Mouse (Mus musculus): ENCODE data around the gene Fmo2.

Fmo2 gene

DNA sequence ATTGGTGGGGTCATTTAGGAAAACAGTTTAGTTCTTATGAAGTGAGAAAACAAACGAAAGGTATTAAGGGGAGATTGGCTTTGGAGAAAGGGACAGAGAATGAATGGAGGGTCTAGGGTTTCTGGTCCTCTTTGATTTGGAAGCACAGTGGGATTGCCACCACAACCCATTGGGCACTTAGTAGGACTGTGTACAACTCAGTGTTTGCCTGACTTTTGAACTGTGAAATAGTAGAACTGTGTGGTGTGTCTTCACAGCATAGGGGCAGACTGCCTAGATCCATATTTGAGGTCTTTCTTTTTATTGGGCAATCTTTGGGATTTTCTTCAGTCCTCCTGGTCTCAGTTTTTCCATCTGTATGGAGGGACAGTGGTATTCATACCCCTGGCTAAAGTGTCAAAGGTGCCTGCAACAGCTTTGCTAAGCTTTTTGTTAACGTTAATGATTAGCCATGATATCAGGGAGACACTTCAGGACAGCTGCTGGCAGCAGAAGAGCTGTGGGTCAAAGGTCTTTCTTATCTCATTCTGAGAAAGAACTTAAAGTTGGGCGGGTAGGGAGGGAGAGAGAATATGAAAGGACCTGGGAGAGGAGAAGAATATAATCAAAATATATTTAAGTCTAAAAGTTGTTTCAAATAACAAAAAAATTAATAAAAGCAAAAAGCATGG is 44.6 kb downstream of the Fmo2 start:
- DNase-seq (ENCODE audit: low spot score in 2 of 2), result no peak

DNA sequence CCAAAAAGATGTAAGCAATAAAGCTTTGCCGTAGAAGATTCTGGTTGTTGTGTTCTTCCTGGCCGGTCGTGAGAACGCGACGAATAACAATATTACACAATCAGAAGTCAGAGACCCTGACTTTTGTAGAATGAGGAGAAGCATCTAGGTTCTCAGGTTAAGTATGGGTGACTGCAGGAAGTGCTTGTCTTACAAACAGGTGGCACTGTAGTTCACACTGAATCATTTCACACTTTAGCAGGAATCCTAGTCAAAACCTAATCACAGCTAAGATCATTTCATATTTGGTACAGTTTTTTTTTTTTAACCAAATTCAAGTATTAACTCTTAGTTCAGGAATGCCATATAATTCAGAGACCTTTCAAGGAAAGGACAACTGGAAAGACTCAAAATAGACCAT is 51.0 kb downstream of the Fmo2 start:
- no peak for DNase-seq (ENCODE audit: low spot score in 2 of 2)

DNA sequence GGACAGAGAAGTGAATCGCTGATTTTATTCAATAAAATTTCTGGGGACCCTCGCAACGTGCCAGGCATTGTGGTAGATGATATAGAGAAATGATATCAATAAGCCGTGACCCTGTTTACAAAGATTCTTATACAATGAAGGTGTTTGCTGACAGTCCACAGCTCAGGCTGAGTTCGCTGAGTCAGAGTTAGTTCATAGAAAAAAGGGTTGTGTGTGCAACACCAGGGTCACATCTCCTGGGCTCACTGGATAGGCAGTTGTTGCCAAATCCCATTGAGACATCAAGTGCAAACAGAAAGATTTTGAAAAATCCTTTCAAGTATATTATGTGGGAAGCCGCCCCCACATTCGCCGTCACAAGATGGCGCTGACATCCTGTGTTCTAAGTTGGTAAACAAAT is 58.3 kb downstream of the Fmo2 start:
- no peak for DNase-seq (ENCODE audit: low spot score in 2 of 2)

DNA sequence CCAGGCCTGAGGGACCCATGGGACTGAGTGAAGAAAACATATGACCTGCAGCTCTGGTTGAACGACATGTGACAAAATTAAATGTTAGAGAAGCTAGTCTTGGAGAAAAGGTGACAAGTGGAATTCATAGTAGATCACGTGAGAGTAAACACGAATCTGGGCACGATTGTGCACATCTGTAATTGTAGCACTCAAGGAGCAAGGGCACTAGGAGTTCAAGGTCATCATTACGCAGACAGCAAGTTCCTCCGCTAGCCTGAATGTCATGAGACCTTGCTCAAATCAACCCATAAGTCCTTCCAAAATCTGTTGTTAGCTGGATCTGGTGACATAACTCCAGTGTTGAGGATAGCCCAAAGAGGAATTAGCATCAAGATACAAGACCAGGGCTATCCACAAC is 59.5 kb downstream of the Fmo2 start:
- no peak for DNase-seq (ENCODE audit: low spot score in 2 of 2)

DNA sequence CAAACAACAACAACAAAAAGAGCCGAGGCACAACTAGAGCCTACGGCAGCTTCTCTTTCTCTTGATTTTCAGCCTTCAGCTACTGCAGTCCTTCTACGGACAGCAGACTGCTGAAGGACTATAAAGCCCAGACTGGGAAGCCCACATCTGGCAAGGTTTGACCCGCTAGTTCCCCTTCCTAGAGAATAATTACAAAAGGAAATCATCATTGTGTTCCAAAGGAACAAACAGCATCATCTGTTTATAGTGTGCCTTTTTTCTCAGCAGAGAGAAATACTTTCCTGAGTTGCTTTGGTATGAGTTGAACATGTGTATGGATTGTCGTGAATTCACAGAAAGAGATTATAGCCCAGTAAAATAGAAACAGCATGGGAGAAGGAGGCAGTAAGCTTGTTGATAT is 64.2 kb downstream of the Fmo2 start:
- DNase-seq (ENCODE audit: low spot score in 2 of 2), result no peak

DNA sequence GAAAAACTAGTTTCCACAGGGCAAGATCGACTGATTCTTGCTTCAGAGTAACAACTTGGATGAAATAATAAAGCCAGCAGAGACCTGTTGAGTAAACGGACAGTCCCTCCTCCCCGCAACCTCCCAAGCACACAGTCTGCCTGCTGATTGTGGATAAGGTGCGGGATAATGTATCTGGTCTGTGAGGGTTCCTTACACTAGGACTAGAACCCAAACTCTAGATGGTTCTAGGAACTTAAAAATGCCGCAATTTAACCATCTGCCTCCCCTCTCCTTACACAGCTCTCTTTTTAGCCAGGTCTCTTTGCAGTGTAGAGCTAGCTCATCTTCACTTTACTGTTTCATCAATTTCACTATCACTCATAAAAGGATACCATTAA is 66.0 kb downstream of the Fmo2 start:
- no peak for DNase-seq (ENCODE audit: low spot score in 2 of 2)

DNA sequence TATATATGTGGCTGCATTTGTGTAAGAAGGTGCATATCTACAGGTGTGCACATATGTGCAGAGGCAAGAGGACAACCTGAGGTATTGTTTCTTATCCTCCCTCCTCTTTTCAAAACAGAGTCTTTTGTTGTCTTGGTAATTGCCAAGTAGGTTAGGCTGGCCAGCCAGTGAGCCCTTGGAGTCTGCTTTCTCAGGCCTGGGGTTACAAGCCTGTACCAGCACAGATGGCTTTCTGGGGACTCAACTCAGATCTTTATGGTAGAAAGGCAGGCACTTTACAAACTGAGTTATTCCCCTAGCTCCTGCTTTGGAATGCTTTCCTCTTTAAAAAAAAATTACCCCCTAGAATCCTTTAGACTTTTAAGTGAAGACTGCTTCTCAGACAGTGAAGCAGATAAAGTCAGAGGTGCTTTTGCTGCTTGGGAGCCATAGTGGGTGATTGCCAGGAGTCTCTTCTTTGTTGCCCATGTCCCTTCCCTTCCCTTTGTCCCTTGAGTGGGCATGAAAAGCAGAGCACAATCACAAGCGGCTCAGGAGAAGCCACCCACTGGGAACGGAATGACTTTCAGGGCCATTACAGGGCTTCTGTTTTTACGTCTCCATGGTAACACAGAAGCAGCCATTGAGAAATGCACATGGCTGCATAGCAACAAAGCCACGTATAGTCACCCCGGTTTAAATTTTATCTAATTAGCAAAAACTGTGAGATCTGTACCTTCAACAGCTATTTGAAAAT is 66.5 kb downstream of the Fmo2 start:
- no peak for DNase-seq (ENCODE audit: low spot score in 2 of 2)

Measured in left cerebral cortex, adult 9 months (tissue).